Mouse (Mus musculus): ENCODE results near the gene Bcl2l10. TPM values are rescaled to one million over a fixed set of nuclear protein-coding genes. Genes with fewer than 3 reads are reported as not detected.

The Bcl2l10 gene
- not detected in 2 replicates for polyA plus RNA-seq (2014; fragmentation: Nextera tagmentation; extraction: Ambion mirVana)

- H3K27me3 ChIP-seq (ENCODE audit: control insufficient read depth, insufficient read depth, low read length), result no peaks in the 10 kb centered on the region
- H3K4me2 ChIP-seq (ENCODE audit: low read length), result no peak within 1 kb of the TSS
- peaks cover 31% of the 10 kb centered on the region for H3K36me3 ChIP-seq (ENCODE audit: control insufficient read depth, insufficient read depth, low read length)
- ATAC-seq (ENCODE audit: low FRiP score, low TSS enrichment) (no peak), DNase-seq (no peak)
- no peak within 1 kb of the TSS for H3K27ac ChIP-seq (replicated peaks; ENCODE audit: low read depth, low read length)
- 93% methylated on average over 5 of the region's 5 CpGs for WGBS
- no peaks in the 10 kb centered on the region for H3K4me1 ChIP-seq (ENCODE audit: control insufficient read depth, insufficient read depth, low read length)
- no peak within 1 kb of the TSS for H3K9ac ChIP-seq (replicated peaks; ENCODE audit: low read length)
- H3K4me3 ChIP-seq (replicated peaks; ENCODE audit: low read depth, low read length), result no peak within 1 kb of the TSS
- H3K9me3 ChIP-seq (ENCODE audit: control insufficient read depth, low read length), result no peaks in the 10 kb centered on the region
These were observed at the start of gene Bcl2l10 for GRCm38 (mm10) chr9:75347458-75347857. TSS of gene Bcl2l10 (plus strand) at chr9:75347758.

- no peaks in the 10 kb centered on the region for H3K27me3 ChIP-seq (ENCODE audit: control insufficient read depth, insufficient read depth, low read length)
- H3K4me2 ChIP-seq (ENCODE audit: low read length), result no peak overlapping the region
- no peak overlapping the region for H3K27ac ChIP-seq (replicated peaks; ENCODE audit: low read depth, low read length)
- no peaks in the 10 kb centered on the region for H3K4me1 ChIP-seq (ENCODE audit: control insufficient read depth, insufficient read depth, low read length)
- no peaks in the 10 kb centered on the region for H3K9me3 ChIP-seq (ENCODE audit: control insufficient read depth, low read length)
- DNase-seq (no peak), ATAC-seq (ENCODE audit: low FRiP score, low TSS enrichment) (no peak)
- no peaks in the 10 kb centered on the region for H3K36me3 ChIP-seq (ENCODE audit: control insufficient read depth, insufficient read depth, low read length)
- H3K4me3 ChIP-seq (replicated peaks; ENCODE audit: low read depth, low read length), result no peak overlapping the region
- no peak overlapping the region for H3K9ac ChIP-seq (replicated peaks; ENCODE audit: low read length)
- WGBS, result 83% methylated on average over 2 of the region's 2 CpGs
These were observed 48.2 kb upstream of the Bcl2l10 start for GRCm38 (mm10) chr9:75299342-75299741.

- no peak overlapping the region for H3K27ac ChIP-seq (replicated peaks; ENCODE audit: low read depth, low read length)
- WGBS, result 80% methylated on average over 2 of the region's 2 CpGs
- H3K4me1 ChIP-seq (ENCODE audit: control insufficient read depth, insufficient read depth, low read length), result no peaks in the 10 kb centered on the region
- no peak overlapping the region for H3K9ac ChIP-seq (replicated peaks; ENCODE audit: low read length)
- no peak for DNase-seq
- no peak overlapping the region for H3K4me3 ChIP-seq (replicated peaks; ENCODE audit: low read depth, low read length)
- H3K36me3 ChIP-seq (ENCODE audit: control insufficient read depth, insufficient read depth, low read length), result no peaks in the 10 kb centered on the region
- no peak overlapping the region for H3K4me2 ChIP-seq (ENCODE audit: low read length)
- no peaks in the 10 kb centered on the region for H3K27me3 ChIP-seq (ENCODE audit: control insufficient read depth, insufficient read depth, low read length)
- no peak for ATAC-seq (ENCODE audit: low FRiP score, low TSS enrichment)
- no peaks in the 10 kb centered on the region for H3K9me3 ChIP-seq (ENCODE audit: control insufficient read depth, low read length)
These were observed 44.5 kb upstream of the Bcl2l10 start for GRCm38 (mm10) chr9:75303033-75303432.

- DNase-seq (no peak), ATAC-seq (ENCODE audit: low FRiP score, low TSS enrichment) (no peak)
- H3K4me2 ChIP-seq (ENCODE audit: low read length), result peak overlapping the region; percentile 20; the same call in 1 of the 2 replicates
- 38% methylated on average over 16 of the region's 16 CpGs for WGBS
- H3K27me3 ChIP-seq (ENCODE audit: control insufficient read depth, insufficient read depth, low read length), result no peaks in the 10 kb centered on the region
- no peaks in the 10 kb centered on the region for H3K4me1 ChIP-seq (ENCODE audit: control insufficient read depth, insufficient read depth, low read length)
- H3K36me3 ChIP-seq (ENCODE audit: control insufficient read depth, insufficient read depth, low read length), result no peaks in the 10 kb centered on the region
- H3K9me3 ChIP-seq (ENCODE audit: control insufficient read depth, low read length), result no peaks in the 10 kb centered on the region
- H3K9ac ChIP-seq (replicated peaks; ENCODE audit: low read length), result no peak overlapping the region
- H3K27ac ChIP-seq (replicated peaks; ENCODE audit: low read depth, low read length), result no peak overlapping the region
- no peak overlapping the region for H3K4me3 ChIP-seq (replicated peaks; ENCODE audit: low read depth, low read length)
These were observed 43.8 kb upstream of the Bcl2l10 start for GRCm38 (mm10) chr9:75303701-75304261.

- Histone ChIP-seq H3K4me3 (replicated peaks; ENCODE audit: low read depth, low read length) (no peak overlapping the region), H3K27me3 (ENCODE audit: control insufficient read depth, insufficient read depth, low read length) (no peaks in the 10 kb centered on the region), H3K9ac (replicated peaks; ENCODE audit: low read length) (no peak overlapping the region), H3K27ac (replicated peaks; ENCODE audit: low read depth, low read length) (no peak overlapping the region), H3K36me3 (ENCODE audit: control insufficient read depth, insufficient read depth, low read length) (no peaks in the 10 kb centered on the region), H3K4me1 (ENCODE audit: control insufficient read depth, insufficient read depth, low read length) (no peaks in the 10 kb centered on the region), H3K9me3 (ENCODE audit: control insufficient read depth, low read length) (no peaks in the 10 kb centered on the region), H3K4me2 (ENCODE audit: low read length) (no peak overlapping the region)
- no peak for ATAC-seq (ENCODE audit: low FRiP score, low TSS enrichment)
- no peak for DNase-seq
- 34% methylated on average over 7 of the region's 7 CpGs for WGBS
These were observed 43.3 kb upstream of the Bcl2l10 start for GRCm38 (mm10) chr9:75304286-75304685.

GRCm38 (mm10) chr9:75306126-75306898 lies 41.2 kb upstream of the Bcl2l10 start, which contains the start of gene Gnb5:
TSS of gene Gnb5 (plus strand) at chr9:75306288.
- ATAC-seq (ENCODE audit: low FRiP score, low TSS enrichment) (no peak), DNase-seq (no peak)
- Histone ChIP-seq H3K4me3 (replicated peaks; ENCODE audit: low read depth, low read length) (no peak within 1 kb of the TSS), H3K36me3 (ENCODE audit: control insufficient read depth, insufficient read depth, low read length) (no peaks in the 10 kb centered on the region), H3K27ac (replicated peaks; ENCODE audit: low read depth, low read length) (no peak within 1 kb of the TSS), H3K27me3 (ENCODE audit: control insufficient read depth, insufficient read depth, low read length) (no peaks in the 10 kb centered on the region), H3K9me3 (ENCODE audit: control insufficient read depth, low read length) (no peaks in the 10 kb centered on the region), H3K4me2 (ENCODE audit: low read length) (no peak within 1 kb of the TSS), H3K4me1 (ENCODE audit: control insufficient read depth, insufficient read depth, low read length) (no peaks in the 10 kb centered on the region), H3K9ac (replicated peaks; ENCODE audit: low read length) (no peak within 1 kb of the TSS)
- 74% methylated on average over 11 of the region's 11 CpGs for WGBS

- DNase-seq, result no peak
- Histone ChIP-seq H3K4me2 (ENCODE audit: low read length) (no peak overlapping the region), H3K9me3 (ENCODE audit: control insufficient read depth, low read length) (no peaks in the 10 kb centered on the region), H3K27ac (replicated peaks; ENCODE audit: low read depth, low read length) (no peak overlapping the region), H3K4me1 (ENCODE audit: control insufficient read depth, insufficient read depth, low read length) (no peaks in the 10 kb centered on the region), H3K36me3 (ENCODE audit: control insufficient read depth, insufficient read depth, low read length) (no peaks in the 10 kb centered on the region), H3K27me3 (ENCODE audit: control insufficient read depth, insufficient read depth, low read length) (no peaks in the 10 kb centered on the region), H3K9ac (replicated peaks; ENCODE audit: low read length) (no peak overlapping the region), H3K4me3 (replicated peaks; ENCODE audit: low read depth, low read length) (no peak overlapping the region)
- ATAC-seq (ENCODE audit: low FRiP score, low TSS enrichment), result no peak
- WGBS, result 92% methylated on average over 5 of the region's 5 CpGs
These were observed 40.5 kb upstream of the Bcl2l10 start for GRCm38 (mm10) chr9:75307015-75307414.

- 66% methylated on average over 5 of the region's 5 CpGs for WGBS
- no peak for ATAC-seq (ENCODE audit: low FRiP score, low TSS enrichment)
- H3K9ac ChIP-seq (replicated peaks; ENCODE audit: low read length), result no peak overlapping the region
- no peaks in the 10 kb centered on the region for H3K9me3 ChIP-seq (ENCODE audit: control insufficient read depth, low read length)
- no peaks in the 10 kb centered on the region for H3K36me3 ChIP-seq (ENCODE audit: control insufficient read depth, insufficient read depth, low read length)
- no peak for DNase-seq
- H3K4me2 ChIP-seq (ENCODE audit: low read length), result no peak overlapping the region
- H3K27me3 ChIP-seq (ENCODE audit: control insufficient read depth, insufficient read depth, low read length), result no peaks in the 10 kb centered on the region
- H3K27ac ChIP-seq (replicated peaks; ENCODE audit: low read depth, low read length), result no peak overlapping the region
- H3K4me1 ChIP-seq (ENCODE audit: control insufficient read depth, insufficient read depth, low read length), result peaks cover 3% of the 10 kb centered on the region; the same call in 1 of the 2 replicates
- H3K4me3 ChIP-seq (replicated peaks; ENCODE audit: low read depth, low read length), result no peak overlapping the region
These were observed 38.9 kb upstream of the Bcl2l10 start for GRCm38 (mm10) chr9:75308621-75309020.

GRCm38 (mm10) chr9:75312008-75312407 lies 35.5 kb upstream of the Bcl2l10 start:
- WGBS, result 13% methylated on average over 4 of the region's 4 CpGs
- H3K36me3 ChIP-seq (ENCODE audit: control insufficient read depth, insufficient read depth, low read length), result no peaks in the 10 kb centered on the region
- peak; percentile 92 for DNase-seq
- no peak for ATAC-seq (ENCODE audit: low FRiP score, low TSS enrichment)
- no peak overlapping the region for H3K4me3 ChIP-seq (replicated peaks; ENCODE audit: low read depth, low read length)
- H3K27me3 ChIP-seq (ENCODE audit: control insufficient read depth, insufficient read depth, low read length), result no peaks in the 10 kb centered on the region
- peaks cover 17% of the 10 kb centered on the region for H3K4me1 ChIP-seq (ENCODE audit: control insufficient read depth, insufficient read depth, low read length)
- no peak overlapping the region for H3K4me2 ChIP-seq (ENCODE audit: low read length)
- no peak overlapping the region for H3K27ac ChIP-seq (replicated peaks; ENCODE audit: low read depth, low read length)
- H3K9me3 ChIP-seq (ENCODE audit: control insufficient read depth, low read length), result no peaks in the 10 kb centered on the region
- no peak overlapping the region for H3K9ac ChIP-seq (replicated peaks; ENCODE audit: low read length)

All from midbrain, embryonic 14.5 days (tissue).